Mouse (Mus musculus): Measurements from ENCODE around the gene Gm21863. TPM values are rescaled to one million over a fixed set of nuclear protein-coding genes. Genes with fewer than 3 reads are reported as not detected.
"Not testable (repeated sequence)": the region's sequence is repeated elsewhere in the genome, so short reads cannot be mapped to it uniquely, and the experiment has no call there.

Gm21863 gene
- polyA plus RNA-seq (2016; fragmentation: Nextera tagmentation; extraction: Ambion mirVana) = not detected in 2 replicates

- H3K4me3 ChIP-seq = not testable (repeated sequence)
- peak; percentile 72; the same call in 1 of the 2 replicates for ATAC-seq (ENCODE audit: low FRiP score, low read depth)
Measured at GRCm38 (mm10) chr12:19953869-19954555, at the start of gene Gm21863. Gene Gm21863, plus strand, starts transcription at chr12:19954505.

DNA sequence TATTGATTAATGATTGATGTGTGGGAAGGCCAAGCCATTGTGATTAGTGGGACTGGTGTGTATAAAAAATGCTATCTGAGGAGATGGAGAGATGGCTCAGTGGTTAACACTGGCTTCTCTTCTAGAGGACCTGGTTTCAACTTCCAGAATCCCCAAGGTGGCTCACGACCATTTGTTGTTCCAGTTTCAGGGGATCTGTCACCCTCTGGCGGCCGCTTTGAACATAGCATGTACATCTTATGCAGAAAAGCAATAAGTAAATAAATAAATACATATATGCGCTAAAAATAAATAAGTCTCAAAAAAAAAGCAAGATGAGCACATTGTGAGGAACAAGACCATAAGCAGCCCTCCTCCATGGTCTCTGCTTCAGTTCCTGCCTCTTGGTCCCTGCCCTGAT lies 26.3 kb upstream of the Gm21863 start:
- not testable (repeated sequence) for H3K27me3 ChIP-seq; H3K4me3 ChIP-seq; ATAC-seq (ENCODE audit: low FRiP score, low read depth); H3K9ac ChIP-seq (replicated peaks); H3K4me1 ChIP-seq; H3K4me2 ChIP-seq (replicated peaks); H3K27ac ChIP-seq (replicated peaks); H3K36me3 ChIP-seq
- WGBS = 34% methylated on average over 4 of the region's 4 CpGs
- peaks cover 41% of the 10 kb centered on the region for H3K9me3 ChIP-seq

More at GRCm38 (mm10) chr12:19953869-19954555, at the start of gene Gm21863:
- 25% methylated on average over 66 of the region's 75 CpGs for WGBS
- not testable (repeated sequence) for H3K4me2 ChIP-seq (replicated peaks); H3K36me3 ChIP-seq; H3K9ac ChIP-seq (replicated peaks); H3K27me3 ChIP-seq; H3K4me1 ChIP-seq; H3K27ac ChIP-seq (replicated peaks)
- peaks cover 25% of the 10 kb centered on the region for H3K9me3 ChIP-seq
